Comparison of ENCODE assay signal across 12 mouse cellular contexts in genomic region chr3:122810090-122810863, GRCm38 (mm10).
"Had no signal": no experiment of that assay in that cellular context is flagged by ENCODE, and none has a peak within 500 bp of the region (broad histone marks: within the 10 kb centered on the region; RNA-seq: fewer than 3 reads in every experiment).

No protein-coding gene starts in this region.

- H3K4me3 ChIP-seq: left cerebral cortex, adult 2 months; limb, embryonic 10.5 days; liver, embryonic 15.5 days; megakaryocyte, embryonic 14.5 days; midbrain, embryonic 15.5 days had no signal

- ATAC-seq: lung, postnatal 0 days; midbrain, embryonic 15.5 days had no signal

- H3K27ac ChIP-seq: left cerebral cortex, adult 2 months; limb, embryonic 10.5 days; liver, embryonic 15.5 days; midbrain, embryonic 15.5 days had no signal

- DNase-seq: kidney, adult 8-10 months; kidney, postnatal 25 days; lung, adult 2 months; lung, postnatal 36 days; thymus, adult 18-20 months; thymus, postnatal 14 days had no signal
